Mouse (Mus musculus): ENCODE results near the gene Phactr2. TPM values are rescaled to one million over a fixed set of nuclear protein-coding genes. Genes with fewer than 3 reads are reported as not detected.

Gene Phactr2
- total RNA-seq (2023) = 0.56 to 0.94 TPM (median 0.69 TPM) in 4 replicates

DNA sequence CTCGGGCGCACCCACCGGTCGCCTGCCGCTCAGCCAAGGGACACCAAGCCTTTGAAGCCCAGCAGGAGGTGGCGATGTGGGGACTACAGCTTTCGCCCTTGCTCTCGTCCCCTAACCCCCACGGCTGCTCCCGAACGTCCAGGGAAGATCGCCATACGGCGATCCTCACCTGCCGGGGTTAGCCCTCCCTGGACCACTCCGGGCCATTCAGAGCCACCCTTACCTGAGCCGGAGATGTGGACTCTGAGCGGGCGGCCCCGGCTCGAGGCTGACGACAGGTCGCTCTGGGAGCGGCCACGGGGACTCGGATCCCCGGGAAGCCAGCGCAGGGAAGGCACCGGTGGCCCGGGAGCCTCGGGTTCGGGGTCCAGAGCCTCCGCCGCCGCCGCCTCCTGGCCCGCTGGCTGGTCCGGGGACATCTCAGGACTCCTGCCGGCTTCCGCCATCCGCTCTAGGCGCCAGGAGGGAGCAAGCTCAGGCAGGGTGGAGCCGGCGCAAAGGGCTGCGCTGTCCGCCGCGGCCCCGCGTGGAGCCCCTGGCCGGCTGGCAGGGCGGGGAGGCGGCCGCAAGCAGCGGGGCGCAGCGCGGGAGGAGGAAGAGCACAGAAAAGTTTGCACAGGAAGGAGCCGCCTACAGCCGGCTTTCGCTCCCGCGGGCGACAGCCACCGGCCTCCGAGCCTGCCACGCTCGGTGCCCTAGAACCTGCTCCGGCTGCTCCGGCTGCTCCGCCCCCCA is at the start of gene Phactr2:
Phactr2 (minus strand) TSS at position 580 of the 735 bp plus-strand sequence.

GRCm38 (mm10) chr10:13499331-13499730 is 25.1 kb upstream of the Phactr2 start, which contains the start of gene Fuca2:
Gene Fuca2 (plus strand): TSS chr10:13499540.

GRCm38 (mm10) chr10:13192731-13193351 is 281.4 kb downstream of the Phactr2 start, which contains the start of gene Ltv1:
Gene Ltv1 (minus strand): TSS chr10:13193168.

GRCm38 (mm10) chr10:13177973-13178624 is 296.1 kb downstream of the Phactr2 start, which contains the start of gene Zc2hc1b:
Gene Zc2hc1b (minus strand): TSS chr10:13178023.

Other genes starting within 250 kb of the Phactr2 start
- 29.4 to 33.1 TPM (median 32.3 TPM) in 4 replicates for gene Fuca2, start 25.1 kb upstream of the Phactr2 start, total RNA-seq (2023)
- 5.8 to 8.7 TPM (median 5.9 TPM) in 4 replicates for gene Adat2, start 78.5 kb upstream of the Phactr2 start, total RNA-seq (2023)
- gene Pex3, start 78.7 kb upstream of the Phactr2 start, total RNA-seq (2023) = 17.1 to 28.7 TPM (median 21.5 TPM) in 4 replicates

All from B cell, adult 62 days (primary cell).